Mouse (Mus musculus) kidney, postnatal 25 days (tissue): ENCODE measurements around the gene Eme2.
A peak's percentile ranks its signal among the peaks of the same experiment; 100 is the strongest.

ENCODE experiments used
- DNase-seq, 2 experiments: peaks; one replicate each; pipeline ENCODE4 v3.0.0; 2021; ENCODE audit warnings: mixed read lengths in 2 of 2

The Eme2 gene

GRCm38 (mm10) chr17:24874405-24874745 is 20.5 kb downstream of the Eme2 start:
- no peak for DNase-seq

GRCm38 (mm10) chr17:24873695-24874404 is 21.0 kb downstream of the Eme2 start:
- DNase-seq: no peak

DNA sequence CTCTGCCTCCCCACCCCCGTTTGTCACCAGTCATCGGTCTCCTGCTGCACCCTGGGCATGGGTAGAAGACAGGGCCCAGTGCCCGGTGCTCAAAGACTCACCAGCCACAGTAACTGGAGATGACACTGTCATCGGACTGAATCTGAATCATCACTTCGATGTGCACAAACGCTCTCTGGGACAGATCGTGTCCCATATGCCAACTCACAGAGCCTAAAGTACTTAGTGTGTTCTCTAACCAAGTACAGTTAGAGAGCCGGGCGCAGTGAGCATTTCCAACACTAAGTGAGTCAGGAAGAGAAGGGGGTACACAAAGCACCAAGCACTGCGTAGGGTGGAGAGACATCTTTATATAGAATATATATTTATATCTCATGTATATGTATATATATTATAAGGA is 27.0 kb downstream of the Eme2 start:
- peak in 1 of 2 experiments; percentile 24 for DNase-seq

GRCm38 (mm10) chr17:24865776-24866175 is 29.1 kb downstream of the Eme2 start, which contains the start of gene Igfals:
Gene Igfals (plus strand): TSS chr17:24865997.
- DNase-seq: peak in 1 of 2 experiments; percentile 31

GRCm38 (mm10) chr17:24861785-24862184 is 33.1 kb downstream of the Eme2 start:
- peak in 1 of 2 experiments; percentile 14 for DNase-seq

- DNase-seq: peak in 1 of 2 experiments; percentile 26
Measured at GRCm38 (mm10) chr17:24860076-24860475, 34.8 kb downstream of the Eme2 start.

- peak in 1 of 2 experiments; percentile 38 for DNase-seq
Measured at GRCm38 (mm10) chr17:24858967-24859366, 35.9 kb downstream of the Eme2 start.

GRCm38 (mm10) chr17:24857831-24858470 is 36.9 kb downstream of the Eme2 start:
- peak; percentile 81 to 95 for DNase-seq

- DNase-seq: peak in 1 of 2 experiments; percentile 40
Measured at GRCm38 (mm10) chr17:24856589-24856988, 38.3 kb downstream of the Eme2 start.

DNA sequence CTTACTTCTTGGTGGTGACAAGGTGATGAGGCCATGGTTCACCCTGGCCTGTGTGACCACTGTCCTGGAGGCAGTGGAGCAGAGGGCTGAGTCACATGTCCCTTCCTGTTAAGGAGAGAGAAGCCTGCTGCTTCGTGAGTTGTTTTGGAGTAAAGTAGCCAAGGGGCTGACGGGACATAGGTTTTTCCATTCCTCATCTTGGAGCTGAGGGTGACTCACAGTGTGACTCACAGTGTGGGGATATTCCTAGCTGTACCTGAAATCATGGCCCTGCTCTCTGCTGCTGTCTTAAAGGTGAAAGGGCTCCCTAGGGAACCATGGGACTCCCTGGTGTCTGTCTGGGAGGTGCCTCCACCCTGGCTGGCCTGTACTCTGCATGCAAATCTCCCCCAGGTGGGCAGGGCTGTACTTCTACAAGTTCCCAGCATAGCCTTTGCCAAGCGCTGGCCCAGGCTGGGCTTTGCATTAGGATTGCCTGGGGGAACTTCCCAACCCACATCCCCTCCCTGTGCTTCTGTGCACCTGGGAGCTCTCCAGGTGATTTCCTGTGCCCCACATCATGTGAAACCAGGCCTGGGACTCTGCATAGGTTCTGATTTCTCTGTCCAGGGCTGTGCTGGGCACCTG is 38.9 kb downstream of the Eme2 start:
- DNase-seq: peak; percentile 38 to 78

DNA sequence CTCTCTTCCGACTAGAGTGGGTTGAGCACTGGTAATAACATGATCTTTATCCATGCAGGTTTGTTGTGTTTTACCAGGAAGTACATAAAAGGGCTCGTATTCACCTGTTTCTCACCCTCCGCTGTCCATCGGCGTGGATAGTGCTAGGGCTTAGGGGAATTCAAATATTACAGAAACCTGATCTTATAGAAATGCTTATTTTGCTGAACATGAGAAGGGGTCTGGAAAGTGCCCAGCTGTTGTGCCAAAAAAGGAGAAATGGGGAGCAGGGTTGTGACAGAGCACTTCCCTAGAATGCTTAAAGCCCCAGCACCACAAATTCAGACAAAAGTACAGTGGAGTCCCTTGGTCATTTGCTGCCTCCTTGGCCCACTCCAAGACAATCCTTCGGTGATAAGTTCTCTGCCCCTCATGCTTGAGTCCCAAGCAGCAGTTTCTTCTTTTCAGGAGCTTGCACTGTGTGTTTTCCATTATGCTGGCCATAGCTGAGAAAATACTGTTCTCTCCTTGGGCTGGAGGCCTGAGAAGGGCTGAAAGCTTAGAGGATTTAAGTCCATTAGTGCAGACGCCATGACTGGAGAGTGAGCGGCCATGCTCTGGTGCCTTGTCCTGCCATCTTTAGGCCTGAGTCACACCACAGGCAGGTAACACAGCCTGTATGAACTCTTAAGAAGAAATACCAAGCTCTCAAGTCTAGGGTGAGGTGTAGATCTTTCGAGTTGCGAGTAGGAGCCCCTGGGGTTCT is 43.3 kb downstream of the Eme2 start:
- peak in 1 of 2 experiments; percentile 35 for DNase-seq

GRCm38 (mm10) chr17:24850773-24851127 is 44.1 kb downstream of the Eme2 start:
- no peak for DNase-seq

DNA sequence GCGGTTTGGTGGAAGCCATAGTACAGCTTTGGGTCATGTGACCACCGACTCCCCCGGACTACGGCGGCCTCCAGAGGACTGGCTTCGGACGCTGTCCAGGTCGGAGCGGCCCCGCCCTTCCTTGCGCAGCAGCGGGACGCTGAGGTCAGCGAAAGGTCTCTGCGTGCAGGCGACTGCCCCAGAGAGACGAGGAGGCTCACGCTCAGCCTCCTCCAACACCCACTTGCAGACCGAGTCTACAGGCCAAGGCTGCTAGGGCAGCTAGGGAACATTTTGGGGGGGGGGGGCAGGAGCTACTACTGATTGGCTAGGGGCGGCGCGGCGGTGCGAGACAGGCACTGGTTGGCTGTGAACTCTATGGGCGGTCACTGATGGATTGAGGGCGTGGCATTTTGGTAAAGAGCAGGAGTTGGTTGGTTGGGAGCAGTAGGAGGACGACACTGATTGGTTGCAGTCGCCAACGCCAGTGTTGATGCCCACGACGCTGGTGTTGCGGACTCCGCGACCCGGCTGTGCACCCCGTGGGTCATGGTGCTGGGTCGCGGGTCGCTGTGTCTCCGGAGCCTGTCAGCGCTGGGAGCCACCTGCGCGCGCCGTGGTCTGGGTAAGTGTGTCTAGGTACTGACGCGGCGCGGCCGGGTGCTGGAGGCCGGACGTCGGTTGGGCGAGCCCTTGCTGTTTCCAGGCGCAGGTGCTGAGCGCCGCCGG is 44.7 kb downstream of the Eme2 start, which contains the start of gene Fahd1:
Fahd1 (minus strand) TSS at position 300 of the 708 bp plus-strand sequence.
- DNase-seq: peak; percentile 98 to 99

GRCm38 (mm10) chr17:24849733-24850064 is 45.2 kb downstream of the Eme2 start:
- no peak for DNase-seq

DNA sequence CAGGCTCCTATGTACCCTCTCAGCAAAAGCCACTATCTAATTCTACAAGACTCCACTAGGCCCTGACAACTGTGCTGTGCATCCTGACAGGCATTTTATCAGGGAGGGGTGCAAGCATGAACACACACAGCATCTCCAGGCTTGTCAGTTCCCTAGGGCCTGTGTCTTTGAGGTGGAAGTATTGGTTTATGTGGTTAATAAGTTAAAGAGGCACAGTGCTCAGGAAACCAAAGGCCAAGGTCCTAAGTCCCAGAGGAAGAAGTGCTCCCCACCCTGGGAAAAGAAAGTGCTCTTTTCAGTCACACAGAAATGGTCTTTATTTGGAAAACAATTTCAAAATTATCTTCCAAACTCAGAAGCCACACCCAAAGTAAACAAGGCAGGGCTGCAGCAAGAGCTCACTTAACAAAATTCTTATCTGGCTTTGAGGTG is 46.3 kb downstream of the Eme2 start:
- peak; percentile 48 to 72 for DNase-seq

DNA sequence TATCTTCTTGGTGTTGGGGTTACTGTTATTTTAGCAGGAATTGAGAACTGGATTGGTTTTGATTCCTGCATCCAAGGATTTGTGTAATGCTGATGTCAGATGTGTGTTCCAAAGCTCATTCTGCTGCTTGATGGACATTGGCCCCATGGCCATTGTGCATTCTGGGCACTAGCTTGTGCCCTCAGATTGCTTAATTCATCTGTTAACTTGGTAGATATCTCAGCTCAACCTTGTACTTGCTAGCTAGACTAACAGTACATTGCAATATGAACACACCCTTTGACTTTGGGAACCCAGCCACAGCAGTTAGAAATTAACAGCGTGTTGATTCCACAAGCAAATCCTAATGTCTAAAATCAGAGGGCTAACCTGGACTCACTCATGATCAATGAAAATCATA is 47.5 kb downstream of the Eme2 start:
- peak; percentile 69 to 85 for DNase-seq

DNA sequence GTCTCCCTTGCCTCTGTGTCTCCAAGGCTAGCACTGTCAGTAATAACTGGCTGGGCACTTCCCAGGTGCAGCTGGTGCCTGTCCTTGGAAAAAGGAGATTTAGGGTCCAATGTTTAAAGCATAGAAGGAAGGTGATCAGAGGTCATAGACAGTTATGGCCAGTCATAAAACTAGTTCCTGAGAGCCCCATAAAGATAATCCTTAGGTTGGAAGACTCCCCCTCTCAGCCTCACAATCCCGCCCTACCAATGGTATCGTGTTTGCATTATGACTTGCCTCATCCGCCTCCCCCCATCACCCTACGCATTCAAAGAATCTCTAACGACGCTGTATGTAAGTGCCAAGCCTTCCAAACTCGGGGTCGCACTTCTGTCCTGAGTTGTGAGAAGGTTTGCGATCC is 50.4 kb downstream of the Eme2 start:
- no peak for DNase-seq

- peak; percentile 44 to 69 for DNase-seq
Measured at GRCm38 (mm10) chr17:24842631-24843030, 52.3 kb downstream of the Eme2 start.

GRCm38 (mm10) chr17:24841133-24841532 is 53.8 kb downstream of the Eme2 start:
- peak; percentile 75 to 76 for DNase-seq

- DNase-seq: no peak
Measured at GRCm38 (mm10) chr17:24840341-24840740, 54.5 kb downstream of the Eme2 start.

GRCm38 (mm10) chr17:24839842-24840241 is 55.0 kb downstream of the Eme2 start, which contains the start of gene Hagh:
Gene Hagh (plus strand): TSS chr17:24840143.
- DNase-seq: no peak
